Mouse (Mus musculus) bone marrow macrophage, adult 2 months (primary cell): ENCODE measurements around the gene Eef1a1.

ENCODE experiments used
- CTCF ChIP-seq: IDR thresholded peaks from 2 replicates; pipeline ENCODE4 v1.5.1; 2012; ENCODE audit warnings: low read depth, mild to moderate bottlenecking, low read length, moderate library complexity
- POLR2A ChIP-seq: IDR thresholded peaks from 2 replicates; pipeline ENCODE4 v1.6.1; 2012; ENCODE audit warnings: mild to moderate bottlenecking, low read depth, low read length, borderline replicate concordance

- no peak for TF ChIP-seq CTCF
- no peak for TF ChIP-seq POLR2A
These were observed 27.2 kb upstream of the Eef1a1 start for GRCm38 (mm10) chr9:78516125-78516524.
